Mouse (Mus musculus) thymus, adult 2 months (tissue): ENCODE data around the gene Rgcc.

ENCODE experiments used
- CTCF ChIP-seq: fragments of 200-500 bp; IDR thresholded peaks from 2 replicates; pipeline ENCODE4 v1.5.1; 2012; ENCODE audit warnings: mild to moderate bottlenecking, control low read depth, low read length, moderate library complexity, borderline replicate concordance; ENCODE audit not compliant: control insufficient read depth, poor library complexity, insufficient read depth; ENCODE audit errors: extremely low read depth
- POLR2A ChIP-seq: fragments of 200-500 bp; IDR thresholded peaks from 2 replicates; pipeline ENCODE4 v1.6.1; 2012; ENCODE audit warnings: mild to moderate bottlenecking, low read length, control low read depth, moderate library complexity; ENCODE audit not compliant: control insufficient read depth, poor library complexity, insufficient read depth; ENCODE audit errors: extremely low read depth

GRCm38 (mm10) chr14:79241656-79242385 lies 59.6 kb downstream of the Rgcc start:
- TF ChIP-seq POLR2A = no peak
- TF ChIP-seq CTCF = no peak
